Mouse (Mus musculus) embryo, embryonic 10.5 days (tissue): ENCODE measurements at regions not wholly inside any gene's neighbourhood (a gene's known extent, or its start where the extent isn't known, plus 50 kb on each side); places are given as distances from the start of the nearest gene placed in this dataset.
A peak's percentile ranks its signal among the peaks of the same experiment; 100 is the strongest.

Experiments used
- DNase-seq: peaks from one replicate; pipeline ENCODE4 v3.0.0-alpha.2; 2015; ENCODE audit warnings: low spot score

GRCm38 (mm10) chr14:104008538-104008937, 164.3 kb upstream of the Ednrb start:
- DNase-seq = no peak

- DNase-seq = no peak
These were observed 162.2 kb upstream of the Ednrb start for GRCm38 (mm10) chr14:104006426-104006825.

- DNase-seq = no peak
These were observed 160.9 kb upstream of the Ednrb start for GRCm38 (mm10) chr14:104005132-104005531.

GRCm38 (mm10) chr14:104002421-104002820, 158.2 kb upstream of the Ednrb start:
- no peak for DNase-seq

GRCm38 (mm10) chr14:103990418-103990817, 146.2 kb upstream of the Ednrb start:
- no peak for DNase-seq

GRCm38 (mm10) chr14:103989949-103990348, 145.7 kb upstream of the Ednrb start:
- DNase-seq = no peak

GRCm38 (mm10) chr14:103987266-103987665, 143.1 kb upstream of the Ednrb start:
- no peak for DNase-seq

GRCm38 (mm10) chr14:103984349-103984748, 140.1 kb upstream of the Ednrb start:
- DNase-seq = no peak

- no peak for DNase-seq
These were observed 134.6 kb upstream of the Ednrb start for GRCm38 (mm10) chr14:103978808-103979207.

GRCm38 (mm10) chr14:103977769-103978168, 133.6 kb upstream of the Ednrb start:
- no peak for DNase-seq

GRCm38 (mm10) chr14:103973955-103974354, 129.8 kb upstream of the Ednrb start:
- no peak for DNase-seq

- no peak for DNase-seq
These were observed 128.9 kb upstream of the Ednrb start for GRCm38 (mm10) chr14:103973111-103973510.

- DNase-seq = no peak
These were observed 125.1 kb upstream of the Ednrb start for GRCm38 (mm10) chr14:103969305-103969704.

- peak; percentile 54 for DNase-seq
These were observed 122.1 kb upstream of the Ednrb start for GRCm38 (mm10) chr14:103966293-103966692.

- no peak for DNase-seq
These were observed 118.2 kb upstream of the Ednrb start for GRCm38 (mm10) chr14:103962303-103962881.

- no peak for DNase-seq
These were observed 107.7 kb upstream of the Ednrb start for GRCm38 (mm10) chr14:103951899-103952298.

GRCm38 (mm10) chr14:103949950-103950349, 105.7 kb upstream of the Ednrb start:
- no peak for DNase-seq

- DNase-seq = peak; percentile 76
These were observed 104.0 kb upstream of the Ednrb start for GRCm38 (mm10) chr14:103948026-103948777.

GRCm38 (mm10) chr14:103945753-103946152, 101.6 kb upstream of the Ednrb start:
- no peak for DNase-seq

- peak; percentile 81 for DNase-seq
These were observed 95.7 kb upstream of the Ednrb start for GRCm38 (mm10) chr14:103939867-103940266.

GRCm38 (mm10) chr14:103938937-103939336, 94.7 kb upstream of the Ednrb start:
- DNase-seq = no peak

GRCm38 (mm10) chr14:103938201-103938600, 94.0 kb upstream of the Ednrb start:
- DNase-seq = no peak

GRCm38 (mm10) chr14:103937700-103938099, 93.5 kb upstream of the Ednrb start:
- no peak for DNase-seq

GRCm38 (mm10) chr14:103933813-103934212, 89.6 kb upstream of the Ednrb start:
- no peak for DNase-seq
